Mouse (Mus musculus): ENCODE measurements at regions not wholly inside any gene's neighbourhood (a gene's known extent, or its start where the extent isn't known, plus 50 kb on each side); places are given as distances from the start of the nearest gene placed in this dataset.

GRCm38 (mm10) chr8:89615863-89616558, 572.0 kb upstream of the Sall1 start:
- no peaks in the 10 kb centered on the region for H3K36me3 ChIP-seq (replicated peaks in 1 of 2; ENCODE audit: control insufficient read depth in 1 of 2, insufficient read depth in 1 of 2, low read length in 1 of 2)
- DNase-seq (ENCODE audit: extremely low read depth) = no peak
- H3K9me3 ChIP-seq (replicated peaks; ENCODE audit: low read length) = peaks cover 26% of the 10 kb centered on the region
- no peak overlapping the region for H3K9ac ChIP-seq (ENCODE audit: insufficient read depth, low read depth)
- H3K79me2 ChIP-seq (replicated peaks; ENCODE audit: control insufficient read depth, extremely low read depth, insufficient read depth, poor library complexity, severe bottlenecking) = no peaks in the 10 kb centered on the region
- in situ Hi-C loops (cut with MboI; ENCODE audit: low pct_ligation_motif_present, low pct_unique_long_range_greater_than_20kb, low sequenced_read_pairs) = no loop called here
- TF ChIP-seq ZKSCAN1 (IDR thresholded peaks at IDR 0.05; ENCODE audit: borderline replicate concordance, low read depth, low read length) (no peak), EP300 (IDR thresholded peaks at IDR 0.05; ENCODE audit: low read length) (no peak), USF2 (conservative IDR thresholded peaks at IDR 0.05; ENCODE audit: low read depth, low read length) (no peak), SMC3 (IDR thresholded peaks at IDR 0.05; ENCODE audit: low read depth, low read length) (no peak), TBP (conservative IDR thresholded peaks at IDR 0.05; ENCODE audit: low read depth, low read length) (no peak)
- H3K4me3 ChIP-seq (replicated peaks in 1 of 3; ENCODE audit: low read depth in 2 of 3, low read length in 2 of 3, poor library complexity in 1 of 3) = no peak overlapping the region
- H3K27me3 ChIP-seq (replicated peaks) = no peaks in the 10 kb centered on the region
- dilution Hi-C loops (cut with MboI; ENCODE audit: extremely low pct_ligation_motif_present, extremely low pct_unique_long_range_greater_than_20kb, low sequenced_read_pairs) = no loop called here
- H3K4me2 ChIP-seq (ENCODE audit: insufficient read depth, low read depth, poor library complexity, severe bottlenecking) = no peak overlapping the region
- H3K27ac ChIP-seq (ENCODE audit: insufficient read depth, low read depth) = no peak overlapping the region
- no peaks in the 10 kb centered on the region for H3K4me1 ChIP-seq (ENCODE audit: control insufficient read depth in 1 of 2, insufficient read depth in 2 of 2)

- Histone ChIP-seq H3K79me2 (replicated peaks; ENCODE audit: control insufficient read depth, extremely low read depth, insufficient read depth, poor library complexity, severe bottlenecking) (no peaks in the 10 kb centered on the region), H3K4me2 (ENCODE audit: insufficient read depth, low read depth, poor library complexity, severe bottlenecking) (no peak overlapping the region), H3K27me3 (replicated peaks) (no peaks in the 10 kb centered on the region), H3K27ac (ENCODE audit: insufficient read depth, low read depth) (no peak overlapping the region), H3K4me1 (ENCODE audit: control insufficient read depth in 1 of 2, insufficient read depth in 2 of 2) (no peaks in the 10 kb centered on the region), H3K4me3 (replicated peaks in 1 of 3; ENCODE audit: low read depth in 2 of 3, low read length in 2 of 3, poor library complexity in 1 of 3) (no peak overlapping the region), H3K9ac (ENCODE audit: insufficient read depth, low read depth) (no peak overlapping the region), H3K9me3 (replicated peaks; ENCODE audit: low read length) (peaks cover 30% of the 10 kb centered on the region), H3K36me3 (replicated peaks in 1 of 2; ENCODE audit: control insufficient read depth in 1 of 2, insufficient read depth in 1 of 2, low read length in 1 of 2) (no peaks in the 10 kb centered on the region)
- DNase-seq (ENCODE audit: extremely low read depth) = no peak
- in situ Hi-C loops (cut with MboI; ENCODE audit: low pct_ligation_motif_present, low pct_unique_long_range_greater_than_20kb, low sequenced_read_pairs) (no loop called here), dilution Hi-C loops (cut with MboI; ENCODE audit: extremely low pct_ligation_motif_present, extremely low pct_unique_long_range_greater_than_20kb, low sequenced_read_pairs) (no loop called here)
- TF ChIP-seq RAD21 (IDR thresholded peaks at IDR 0.05; ENCODE audit: low read depth, low read length) (no peak), ZNF384 (IDR thresholded peaks at IDR 0.05; ENCODE audit: low read depth, low read length) (no peak), E2F4 (IDR thresholded peaks at IDR 0.05; ENCODE audit: insufficient replicate concordance, low read depth, low read length) (no peak), UBTF (IDR thresholded peaks at IDR 0.05; ENCODE audit: low read depth, low read length) (no peak), ZKSCAN1 (IDR thresholded peaks at IDR 0.05; ENCODE audit: borderline replicate concordance, low read depth, low read length) (no peak), USF2 (conservative IDR thresholded peaks at IDR 0.05; ENCODE audit: low read depth, low read length) (no peak), CHD2 (IDR thresholded peaks at IDR 0.05; ENCODE audit: low read length) (no peak), MAX (IDR thresholded peaks at IDR 0.05; ENCODE audit: low read length) (no peak)
Measured at GRCm38 (mm10) chr8:89609074-89609473, 565.1 kb upstream of the Sall1 start.

- no peaks in the 10 kb centered on the region for H3K27me3 ChIP-seq (replicated peaks)
- no peak overlapping the region for H3K9ac ChIP-seq (ENCODE audit: insufficient read depth, low read depth)
- no peaks in the 10 kb centered on the region for H3K79me2 ChIP-seq (replicated peaks; ENCODE audit: control insufficient read depth, extremely low read depth, insufficient read depth, poor library complexity, severe bottlenecking)
- no peak overlapping the region for H3K4me2 ChIP-seq (ENCODE audit: insufficient read depth, low read depth, poor library complexity, severe bottlenecking)
- H3K4me1 ChIP-seq (ENCODE audit: control insufficient read depth in 1 of 2, insufficient read depth in 2 of 2) = no peaks in the 10 kb centered on the region
- no peaks in the 10 kb centered on the region for H3K36me3 ChIP-seq (replicated peaks in 1 of 2; ENCODE audit: control insufficient read depth in 1 of 2, insufficient read depth in 1 of 2, low read length in 1 of 2)
- dilution Hi-C loops (cut with MboI; ENCODE audit: extremely low pct_ligation_motif_present, extremely low pct_unique_long_range_greater_than_20kb, low sequenced_read_pairs) = no loop called here
- peaks cover 24% of the 10 kb centered on the region for H3K9me3 ChIP-seq (replicated peaks; ENCODE audit: low read length)
- DNase-seq (ENCODE audit: extremely low read depth) = no peak
- no peak overlapping the region for H3K4me3 ChIP-seq (replicated peaks in 1 of 3; ENCODE audit: low read depth in 2 of 3, low read length in 2 of 3, poor library complexity in 1 of 3)
- no peak overlapping the region for H3K27ac ChIP-seq (ENCODE audit: insufficient read depth, low read depth)
- TF ChIP-seq PAX5 (IDR thresholded peaks at IDR 0.05; ENCODE audit: low read length) (no peak), NELFE (IDR thresholded peaks at IDR 0.05; ENCODE audit: low read depth, low read length) (no peak), JUN (IDR thresholded peaks at IDR 0.05; ENCODE audit: insufficient read depth, low read depth, low read length) (no peak), MAX (IDR thresholded peaks at IDR 0.05; ENCODE audit: low read length) (no peak), HCFC1 (IDR thresholded peaks at IDR 0.05; ENCODE audit: low read depth, low read length) (no peak), ZNF384 (IDR thresholded peaks at IDR 0.05; ENCODE audit: low read depth, low read length) (no peak), USF2 (conservative IDR thresholded peaks at IDR 0.05; ENCODE audit: low read depth, low read length) (no peak), ELF1 (IDR thresholded peaks at IDR 0.05; ENCODE audit: low read depth, low read length) (no peak), UBTF (IDR thresholded peaks at IDR 0.05; ENCODE audit: low read depth, low read length) (no peak), KAT2A (IDR thresholded peaks at IDR 0.05; ENCODE audit: insufficient replicate concordance, low read length) (no peak), CTCF (conservative IDR thresholded peaks at IDR 0.05 in 1 of 2, IDR thresholded peaks at IDR 0.05 in 1 of 2; ENCODE audit: low read depth in 2 of 2, low read length in 2 of 2) (no peak), CHD2 (IDR thresholded peaks at IDR 0.05; ENCODE audit: low read length) (no peak), ETS1 (conservative IDR thresholded peaks at IDR 0.05; ENCODE audit: low read depth, low read length) (no peak), MYC (IDR thresholded peaks at IDR 0.05; ENCODE audit: low read depth, low read length) (no peak), BHLHE40 (IDR thresholded peaks at IDR 0.05; ENCODE audit: low read depth, low read length) (no peak), CHD1 (IDR thresholded peaks at IDR 0.05; ENCODE audit: low read depth, low read length) (no peak)
- in situ Hi-C loops (cut with MboI; ENCODE audit: low pct_ligation_motif_present, low pct_unique_long_range_greater_than_20kb, low sequenced_read_pairs) = no loop called here
Measured at GRCm38 (mm10) chr8:89605905-89606468, 562.0 kb upstream of the Sall1 start.
